Mouse (Mus musculus) midbrain, embryonic 11.5 days (tissue): ENCODE measurements around the gene Nlrc4. TPM values are rescaled to one million over a fixed set of nuclear protein-coding genes. Genes with fewer than 3 reads are reported as not detected.
A peak's percentile ranks its signal among the peaks of the same experiment; 100 is the strongest.

Source experiments
- ATAC-seq: fragments of 200-750 bp; cut with Nextera tagmentation; 2 replicates; pipeline ENCODE4 v1.8.0; 2017; ENCODE audit warnings: moderate TSS enrichment, moderate library complexity; ENCODE audit not compliant: low FRiP score
- DNase-seq: peaks from one replicate; pipeline ENCODE4 v3.0.0; 2015; ENCODE audit warnings: low spot score; ENCODE audit errors: missing footprints
- H3K27ac ChIP-seq: fragments of 300-500 bp; sonication (generic); 2 replicates; pipeline ENCODE4 v1.5.1; 2014; ENCODE audit warnings: low read depth, low read length
- H3K27me3 ChIP-seq: fragments of 300-500 bp; sonication (generic); 2 replicates; pipeline ENCODE4 v1.6.1; 2014; ENCODE audit warnings: mild to moderate bottlenecking, low read length, moderate library complexity, mixed read lengths; ENCODE audit not compliant: control insufficient read depth, insufficient read depth
- H3K36me3 ChIP-seq: fragments of 300-500 bp; sonication (generic); 2 replicates; pipeline ENCODE4 v1.6.1; 2014; ENCODE audit warnings: mild to moderate bottlenecking, low read length, moderate library complexity, mixed read lengths; ENCODE audit not compliant: control insufficient read depth, insufficient read depth
- H3K4me1 ChIP-seq: fragments of 300-500 bp; sonication (generic); 2 replicates; pipeline ENCODE4 v1.6.1; 2014; ENCODE audit warnings: low read length; ENCODE audit not compliant: control insufficient read depth, insufficient read depth
- H3K4me2 ChIP-seq: fragments of 300-500 bp; sonication (generic); 2 replicates; pipeline ENCODE4 v1.6.1; 2014; ENCODE audit warnings: mild to moderate bottlenecking, moderate library complexity
- H3K4me3 ChIP-seq: fragments of 300-500 bp; sonication (generic); 2 replicates; pipeline ENCODE4 v1.5.1; 2014; ENCODE audit warnings: low read depth, low read length
- H3K9ac ChIP-seq: fragments of 300-500 bp; sonication (generic); 2 replicates; pipeline ENCODE4 v1.6.1; 2014; ENCODE audit warnings: low read length
- H3K9me3 ChIP-seq: fragments of 300-500 bp; sonication (generic); 2 replicates; pipeline ENCODE4 v1.6.1; 2016; ENCODE audit warnings: low read length; ENCODE audit not compliant: control insufficient read depth
- WGBS: fragments of 180-500 bp; shearing (Covaris S2); extraction: QIAGEN DNeasy Blood & Tissue Kit; methylation state at CpG from one replicate; pipeline ENCODE4 v1.1.7; 2014; 5-methylcytosine and 5-hydroxymethylcytosine counted together
- polyA plus RNA-seq: library from polyadenylated mRNA; unstranded; fragments of >200 nt; fragmentation: Nextera tagmentation; extraction: Ambion mirVana; gene quantifications from 2 replicates; pipeline ENCODE4 v1.2.1, GENCODE M21; 2014

The Nlrc4 gene
- polyA plus RNA-seq, 1 experiment from 2014 or later, result 0.22 TPM

DNA sequence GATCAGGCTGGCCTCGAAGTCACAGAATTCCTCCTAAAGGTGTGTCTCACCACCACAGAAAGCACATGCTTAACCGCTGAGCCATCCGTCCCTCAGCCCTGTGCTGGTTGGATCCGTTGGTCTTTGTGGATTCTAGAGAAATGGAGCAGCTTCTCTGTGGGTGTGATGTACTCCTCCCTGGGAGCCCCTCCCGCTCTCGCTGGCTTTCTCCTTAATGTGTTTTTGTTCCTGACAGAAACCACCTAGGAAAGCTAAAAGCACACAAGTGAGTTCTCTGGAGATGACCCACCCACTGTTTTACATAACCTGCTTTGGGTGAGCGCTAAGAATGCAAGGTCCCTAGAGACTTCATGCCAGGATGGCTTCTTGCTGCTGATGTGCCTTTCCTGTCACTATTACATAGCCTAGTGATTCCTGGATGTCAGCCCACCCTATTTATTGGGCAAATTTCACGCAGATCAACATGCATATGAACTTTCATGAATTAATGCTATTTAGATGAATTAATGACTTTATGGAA is 42.0 kb downstream of the Nlrc4 start:
- H3K4me2 ChIP-seq, result no peak overlapping the region
- DNase-seq, result no peak
- no peak overlapping the region for H3K4me3 ChIP-seq
- no peaks in the 10 kb centered on the region for H3K9me3 ChIP-seq
- no peaks in the 10 kb centered on the region for H3K4me1 ChIP-seq
- no peak overlapping the region for H3K27ac ChIP-seq
- no peaks in the 10 kb centered on the region for H3K27me3 ChIP-seq
- no peak overlapping the region for H3K9ac ChIP-seq
- ATAC-seq, result no peak
- WGBS, result 94% methylated on average over 8 of the region's 8 CpGs
- H3K36me3 ChIP-seq, result peaks cover 2% of the 10 kb centered on the region

DNA sequence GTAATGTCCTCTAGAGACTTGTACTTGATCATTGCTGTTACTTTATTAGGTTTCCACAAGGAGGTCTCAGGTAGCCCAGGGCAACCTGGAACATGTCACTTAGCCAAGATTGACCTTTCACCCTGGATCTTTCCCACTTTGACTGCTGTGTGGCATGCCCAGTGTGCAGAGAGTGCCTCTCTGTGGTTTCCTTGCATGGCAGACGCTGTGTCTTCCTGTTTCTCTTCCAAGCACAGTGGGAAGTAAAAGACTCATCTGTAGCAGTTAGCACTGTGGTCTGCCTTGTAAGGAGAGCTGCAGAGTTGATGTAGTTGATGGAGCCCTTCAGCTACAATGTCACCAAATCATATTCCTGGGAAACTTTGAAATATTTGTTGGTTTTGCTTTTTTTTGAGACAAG is 44.3 kb downstream of the Nlrc4 start:
- Histone ChIP-seq H3K36me3 (peaks cover 5% of the 10 kb centered on the region), H3K9me3 (no peaks in the 10 kb centered on the region), H3K9ac (no peak overlapping the region), H3K4me2 (no peak overlapping the region), H3K27ac (no peak overlapping the region), H3K4me3 (no peak overlapping the region), H3K4me1 (no peaks in the 10 kb centered on the region), H3K27me3 (no peaks in the 10 kb centered on the region)
- ATAC-seq, result no peak
- 74% methylated on average over 1 of the region's 1 CpGs for WGBS
- DNase-seq, result no peak

DNA sequence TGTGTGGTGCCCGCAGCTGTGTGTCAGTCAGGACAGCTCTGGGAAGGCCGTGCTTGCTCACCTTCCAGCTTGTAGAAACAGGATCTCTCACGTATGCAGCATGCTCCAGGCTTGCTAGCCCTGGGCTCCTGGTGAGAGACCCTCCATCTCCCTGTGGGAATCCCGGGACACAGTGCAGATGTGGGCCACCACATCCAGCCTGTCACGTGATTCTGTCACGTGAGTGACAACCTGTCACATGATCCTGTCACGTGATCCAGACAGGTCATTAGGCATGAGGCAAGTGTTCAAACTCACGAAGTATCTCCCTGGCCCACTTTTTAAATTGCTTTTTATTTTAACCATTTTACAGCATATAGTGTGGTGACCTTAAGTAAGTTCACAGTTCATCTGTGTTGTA is 45.6 kb downstream of the Nlrc4 start:
- Histone ChIP-seq H3K9ac (no peak overlapping the region), H3K36me3 (peaks cover 5% of the 10 kb centered on the region), H3K4me3 (no peak overlapping the region), H3K9me3 (no peaks in the 10 kb centered on the region), H3K27ac (no peak overlapping the region), H3K4me2 (no peak overlapping the region), H3K4me1 (no peaks in the 10 kb centered on the region), H3K27me3 (no peaks in the 10 kb centered on the region)
- ATAC-seq, result no peak
- no peak for DNase-seq
- 89% methylated on average over 8 of the region's 8 CpGs for WGBS

DNA sequence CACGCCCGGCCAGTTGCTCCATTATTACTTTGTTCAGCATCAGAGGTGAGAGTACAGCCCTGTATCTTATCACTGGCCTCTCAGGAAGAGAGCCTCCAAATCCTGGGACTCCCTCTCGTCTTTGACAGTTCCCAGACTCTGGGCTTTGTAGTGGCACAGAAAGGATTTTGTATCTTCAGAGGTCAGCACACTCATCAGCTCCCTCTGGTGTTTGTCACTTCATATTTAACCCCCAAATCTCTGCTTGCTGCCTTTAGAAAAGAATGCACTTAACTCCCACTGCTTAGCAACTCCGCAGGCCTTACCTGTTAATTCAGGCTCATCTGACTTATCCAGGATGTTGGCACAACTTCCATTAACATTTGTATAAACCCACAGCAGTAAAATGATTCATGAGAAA is 49.2 kb downstream of the Nlrc4 start:
- WGBS, result 69% methylated on average over 4 of the region's 4 CpGs
- peaks cover 5% of the 10 kb centered on the region for H3K36me3 ChIP-seq
- ATAC-seq, result no peak
- no peak overlapping the region for H3K4me2 ChIP-seq
- H3K27ac ChIP-seq, result no peak overlapping the region
- H3K4me1 ChIP-seq, result no peaks in the 10 kb centered on the region
- no peaks in the 10 kb centered on the region for H3K27me3 ChIP-seq
- no peaks in the 10 kb centered on the region for H3K9me3 ChIP-seq
- no peak for DNase-seq
- no peak overlapping the region for H3K4me3 ChIP-seq
- no peak overlapping the region for H3K9ac ChIP-seq

DNA sequence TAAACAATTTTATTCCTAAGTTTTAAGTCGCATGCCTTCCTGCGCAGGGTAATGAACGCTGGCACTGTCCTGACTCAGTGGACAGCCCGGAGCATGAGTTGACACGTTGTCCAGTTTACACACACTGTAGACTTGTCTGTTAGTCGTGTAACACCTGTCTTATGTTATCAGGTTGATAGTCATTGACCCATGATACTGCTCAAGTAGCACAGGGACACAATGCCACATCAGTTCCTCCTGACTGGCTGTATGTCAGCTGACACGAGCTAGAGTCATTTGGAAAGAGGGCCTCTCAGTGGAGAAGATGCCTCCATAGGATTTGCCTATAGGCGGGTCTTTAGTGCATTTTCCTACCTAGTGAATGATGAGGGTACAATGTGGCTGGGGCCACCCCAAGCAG is 52.5 kb downstream of the Nlrc4 start:
- Histone ChIP-seq H3K9ac (no peak overlapping the region), H3K27me3 (no peaks in the 10 kb centered on the region), H3K36me3 (peaks cover 5% of the 10 kb centered on the region), H3K4me1 (no peaks in the 10 kb centered on the region), H3K9me3 (no peaks in the 10 kb centered on the region), H3K4me3 (no peak overlapping the region), H3K27ac (no peak overlapping the region), H3K4me2 (no peak overlapping the region)
- ATAC-seq (no peak), DNase-seq (no peak)
- 90% methylated on average over 8 of the region's 8 CpGs for WGBS

DNA sequence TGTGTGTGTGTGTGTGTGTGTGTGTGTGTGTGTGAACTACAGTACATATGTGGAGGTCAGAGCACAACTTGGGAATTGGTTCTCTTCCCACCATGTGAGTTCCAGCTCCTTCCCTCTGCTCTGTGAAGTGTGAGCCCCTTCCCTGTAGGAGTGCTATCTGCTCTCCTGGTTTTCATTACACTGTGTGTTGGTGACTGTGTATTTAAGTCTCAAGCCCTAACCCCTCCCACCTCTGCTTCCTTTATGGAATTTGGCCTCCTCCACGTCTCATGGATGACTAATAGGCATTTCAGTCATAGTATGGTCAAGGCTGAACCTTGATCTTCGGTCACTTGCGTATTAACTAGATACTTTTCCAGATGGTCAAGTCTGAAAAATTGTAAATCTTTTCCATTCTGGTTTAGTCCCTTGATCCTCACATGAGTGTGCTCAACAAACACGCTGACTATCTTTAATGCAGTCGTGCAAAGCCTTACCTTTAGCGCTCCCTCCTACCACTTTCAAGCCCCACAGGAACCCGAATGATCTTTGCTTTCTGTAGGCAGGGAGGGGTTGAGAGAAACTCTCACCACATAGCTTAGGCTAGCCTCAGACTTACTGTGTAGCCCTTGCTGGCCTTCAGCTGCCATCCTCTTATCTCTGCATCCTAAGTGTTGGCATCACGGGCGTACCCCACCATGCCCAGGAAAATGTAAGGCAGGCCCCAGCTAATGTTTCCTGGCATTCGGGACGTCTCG is 56.3 kb downstream of the Nlrc4 start:
- no peak overlapping the region for H3K27ac ChIP-seq
- no peaks in the 10 kb centered on the region for H3K9me3 ChIP-seq
- no peak overlapping the region for H3K4me3 ChIP-seq
- no peaks in the 10 kb centered on the region for H3K27me3 ChIP-seq
- no peak for ATAC-seq
- H3K4me1 ChIP-seq, result no peaks in the 10 kb centered on the region
- no peak overlapping the region for H3K4me2 ChIP-seq
- WGBS, result 93% methylated on average over 12 of the region's 12 CpGs
- no peak for DNase-seq
- H3K36me3 ChIP-seq, result peaks cover 2% of the 10 kb centered on the region; the same call in 1 of the 2 replicates
- H3K9ac ChIP-seq, result no peak overlapping the region

DNA sequence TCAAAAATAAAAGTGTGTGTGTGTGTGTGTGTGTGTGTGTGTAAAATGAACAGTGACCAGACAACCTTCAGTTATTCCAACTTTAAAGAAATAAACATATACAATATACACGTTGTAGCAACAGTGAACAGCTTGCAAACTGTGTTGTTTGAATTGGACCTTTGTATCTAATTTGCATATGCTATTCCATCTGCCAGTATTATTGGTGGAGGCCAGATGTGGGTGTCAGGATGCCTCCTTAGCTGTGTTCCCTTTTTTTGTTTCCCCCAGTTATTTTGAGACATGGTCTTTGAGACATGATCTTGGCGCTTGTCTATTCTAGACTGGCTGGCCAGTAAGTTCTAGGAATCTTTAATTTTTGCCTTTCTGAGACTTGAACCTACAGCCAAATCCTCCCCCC is 61.8 kb downstream of the Nlrc4 start:
- Histone ChIP-seq H3K27me3 (no peaks in the 10 kb centered on the region), H3K27ac (no peak overlapping the region), H3K9ac (no peak overlapping the region), H3K9me3 (no peaks in the 10 kb centered on the region), H3K4me3 (no peak overlapping the region), H3K36me3 (no peaks in the 10 kb centered on the region), H3K4me2 (no peak overlapping the region), H3K4me1 (peaks cover 5% of the 10 kb centered on the region)
- DNase-seq (no peak), ATAC-seq (no peak)
- WGBS, result 90% methylated on average over 2 of the region's 2 CpGs

DNA sequence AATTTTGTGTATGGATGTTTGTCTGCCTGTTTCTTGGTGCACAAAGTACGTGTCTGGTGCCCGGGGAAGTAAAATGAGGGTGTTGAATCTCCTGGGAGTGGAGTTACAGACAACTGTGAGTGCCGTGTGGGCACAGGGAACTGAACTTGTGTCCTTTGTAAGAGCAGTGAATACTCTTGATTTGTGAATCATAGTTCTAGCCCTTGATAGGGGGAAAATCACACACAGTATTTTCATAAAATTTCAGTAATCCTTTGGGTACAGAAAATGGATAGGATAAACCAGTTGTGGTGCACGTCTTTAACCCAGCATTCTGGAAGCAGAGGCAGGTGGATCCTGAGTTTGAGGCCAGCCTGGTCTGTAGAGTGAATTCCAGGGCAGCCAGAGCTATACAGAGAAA is 62.2 kb downstream of the Nlrc4 start:
- peak overlapping the region; percentile 74 for H3K4me2 ChIP-seq
- H3K4me3 ChIP-seq, result peak overlapping the region; percentile 75; the same call in 1 of the 2 replicates
- no peaks in the 10 kb centered on the region for H3K27me3 ChIP-seq
- 84% methylated on average over 4 of the region's 4 CpGs for WGBS
- DNase-seq (peak; percentile 78), ATAC-seq (no peak)
- H3K27ac ChIP-seq, result no peak overlapping the region
- H3K9ac ChIP-seq, result no peak overlapping the region; the same call in 1 of the 2 replicates
- no peaks in the 10 kb centered on the region for H3K36me3 ChIP-seq
- H3K9me3 ChIP-seq, result no peaks in the 10 kb centered on the region
- H3K4me1 ChIP-seq, result peaks cover 5% of the 10 kb centered on the region

DNA sequence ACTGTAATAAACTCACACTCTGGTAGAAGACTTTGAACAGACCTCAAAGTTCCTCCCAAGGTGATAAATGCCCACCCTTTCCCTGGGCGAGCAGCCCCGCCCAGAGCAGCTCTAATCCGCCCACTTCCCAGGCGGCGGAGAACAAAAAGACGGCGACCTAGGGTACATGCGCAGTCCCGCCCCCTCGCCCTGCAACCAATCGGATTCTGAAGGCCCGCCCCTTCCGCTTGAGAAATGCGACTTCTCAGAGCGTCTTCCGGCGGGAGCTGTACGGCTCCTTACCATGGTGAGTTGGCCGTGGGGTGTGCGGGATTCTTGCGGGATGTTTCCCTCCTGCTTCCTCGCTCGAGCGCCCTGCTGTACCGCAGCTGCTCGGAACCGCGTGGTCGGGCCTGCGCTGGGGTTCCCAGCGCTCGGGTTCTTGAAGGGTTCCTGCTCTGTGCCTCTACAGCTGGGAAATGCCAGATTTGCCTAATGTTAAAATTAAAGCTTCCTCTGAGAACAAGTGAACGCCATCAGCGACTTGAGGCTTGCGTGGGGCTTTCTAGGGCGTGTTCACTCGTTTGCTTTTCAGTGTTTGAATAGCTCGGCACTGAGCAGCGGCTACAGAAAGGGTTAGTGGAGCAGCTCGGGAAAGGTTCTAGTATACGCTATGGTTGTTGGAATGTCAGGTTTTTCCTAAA is 63.4 kb downstream of the Nlrc4 start, which contains the start of gene Slc30a6:
TSS of gene Slc30a6 (plus strand) at position 226 of the 683 bp plus-strand sequence.
- Histone ChIP-seq H3K27ac (peak within 1 kb of the TSS; percentile 65), H3K9ac (peak within 1 kb of the TSS; percentile 86), H3K36me3 (no peaks in the 10 kb centered on the region), H3K4me2 (peak within 1 kb of the TSS; percentile 74), H3K27me3 (no peaks in the 10 kb centered on the region), H3K4me3 (peak within 1 kb of the TSS; percentile 75), H3K9me3 (no peaks in the 10 kb centered on the region), H3K4me1 (peaks cover 5% of the 10 kb centered on the region)
- under 1% methylated on average over 41 of the region's 41 CpGs for WGBS
- DNase-seq (peak; percentile 99), ATAC-seq (peak; percentile 99)
